Mouse (Mus musculus) cerebellum, adult 9-11 months (tissue): ENCODE measurements at regions not wholly inside any gene's neighbourhood (a gene's known extent, or its start where the extent isn't known, plus 50 kb on each side); places are given as distances from the start of the nearest gene placed in this dataset.

Experiments
- DNase-seq: peaks from one replicate; pipeline ENCODE4 v3.0.0; 2022

GRCm38 (mm10) chr1:94217407-94217806 lies 165.1 kb upstream of the Pdcd1 start:
- DNase-seq, result no peak

DNA sequence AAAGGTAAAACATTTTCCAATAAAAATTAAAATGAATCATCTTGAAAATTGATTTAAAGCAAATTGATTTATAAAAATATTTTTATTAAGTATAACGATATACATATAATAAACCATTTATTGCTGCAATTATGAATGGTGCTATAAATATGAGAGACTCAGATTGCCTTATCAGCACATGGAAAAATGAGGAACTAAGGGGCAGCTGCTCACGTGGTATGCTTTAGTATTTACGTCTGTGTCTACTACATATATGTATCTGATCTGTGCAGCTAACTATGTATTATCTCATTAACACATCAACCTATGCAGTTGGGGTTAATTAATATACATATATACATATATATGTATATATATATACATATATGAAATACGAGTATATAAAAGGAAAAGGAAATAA lies 156.6 kb upstream of the Pdcd1 start:
- DNase-seq, result no peak

GRCm38 (mm10) chr1:94207859-94208258 lies 155.5 kb upstream of the Pdcd1 start:
- no peak for DNase-seq

DNA sequence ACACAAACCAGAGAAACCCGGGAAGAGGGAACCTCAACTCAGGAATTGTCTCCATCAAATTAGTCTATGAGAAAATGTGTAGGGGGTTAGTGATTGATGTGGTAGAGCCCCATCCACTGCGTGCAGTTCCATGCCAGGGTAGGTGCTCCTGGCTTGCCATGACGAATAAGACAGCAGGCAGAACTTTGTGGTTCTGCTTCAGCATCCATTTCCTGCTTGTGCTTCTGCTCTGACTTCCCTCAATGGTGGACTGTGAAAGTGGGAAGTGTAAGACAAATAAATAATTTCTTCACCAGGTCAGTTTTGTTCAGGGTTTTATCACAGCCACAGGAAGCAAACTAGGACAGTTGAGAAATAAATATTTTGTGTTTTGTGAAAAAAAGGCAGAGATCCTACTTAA lies 150.9 kb upstream of the Pdcd1 start:
- no peak for DNase-seq

GRCm38 (mm10) chr1:94183876-94184275 lies 131.5 kb upstream of the Pdcd1 start:
- DNase-seq, result no peak

- no peak for DNase-seq
Measured at GRCm38 (mm10) chr1:94149958-94150357, 97.6 kb upstream of the Pdcd1 start.

GRCm38 (mm10) chr1:94147015-94147414 lies 94.7 kb upstream of the Pdcd1 start:
- DNase-seq, result no peak

- DNase-seq, result no peak
Measured at GRCm38 (mm10) chr1:94140518-94140917, 88.2 kb upstream of the Pdcd1 start.

DNA sequence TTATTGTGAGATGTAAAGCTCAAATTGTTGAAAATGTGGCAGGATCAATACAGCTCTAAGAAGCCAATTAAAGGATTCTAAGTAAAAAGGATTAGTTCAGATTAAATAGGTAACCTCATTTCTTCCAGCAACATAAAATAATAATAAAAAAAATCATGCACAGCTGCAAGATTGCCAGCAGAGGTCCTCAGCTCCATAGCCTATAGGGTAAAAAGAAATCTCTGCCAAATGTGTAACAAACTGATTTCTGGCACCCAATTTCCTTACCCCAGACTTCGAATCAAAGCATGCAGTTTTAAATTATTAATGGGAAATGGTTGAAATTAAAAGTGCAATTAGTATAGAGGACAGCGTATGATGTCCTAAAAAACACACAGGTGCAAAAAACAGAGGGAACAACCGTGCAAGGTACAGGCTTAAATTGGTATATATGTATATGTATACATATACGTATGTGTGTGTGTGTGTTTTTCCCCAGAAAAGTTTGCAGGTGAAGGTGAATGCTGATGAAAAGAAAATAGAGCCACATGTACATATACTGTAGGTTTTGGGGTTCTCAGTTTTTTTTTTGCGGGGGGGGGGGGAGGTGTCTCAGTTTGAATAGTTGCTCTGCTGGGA lies 87.2 kb upstream of the Pdcd1 start:
- no peak for DNase-seq

DNA sequence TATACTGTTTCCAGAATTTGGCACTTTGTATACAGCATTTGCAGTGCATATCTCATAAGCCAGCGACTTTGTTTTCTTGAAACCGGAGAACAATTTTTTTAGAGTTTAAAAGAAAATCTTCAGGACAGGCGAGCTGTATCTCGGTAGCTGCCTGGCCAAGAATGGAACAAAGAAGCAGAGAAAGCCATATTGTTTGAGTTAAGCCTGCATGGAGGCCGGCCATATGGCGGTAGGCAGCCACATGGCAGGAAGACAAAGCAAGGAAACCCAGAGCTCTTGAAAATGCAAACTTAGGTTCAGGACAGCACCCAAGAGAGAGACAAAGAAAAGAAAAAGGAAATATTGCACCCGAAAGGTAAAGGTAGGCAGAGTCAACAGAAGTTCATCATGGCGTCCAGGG lies 84.4 kb upstream of the Pdcd1 start:
- DNase-seq, result no peak
